Comparison of ENCODE assay signal across 9 mouse cellular contexts in genomic region chr17:35763866-35764265, GRCm38 (mm10). TPM values are rescaled to one million over a fixed set of nuclear protein-coding genes. Genes with fewer than 3 reads are reported as not detected.
DNase-seq lines count a peak whose midpoint lies in the region; ATAC-seq and TF ChIP-seq lines count a peak whose summit lies in the region.
"Had no signal": no experiment of that assay in that cellular context is flagged by ENCODE, and none has a peak within 500 bp of the region (broad histone marks: within the 10 kb centered on the region; RNA-seq: fewer than 3 reads in every experiment).

No protein-coding gene starts in this region.

- H3K4me3 ChIP-seq in midbrain, embryonic 14.5 days (replicated peaks; ENCODE audit: low read depth, low read length): no peak overlapping the region
- no peak overlapping the region for H3K4me3 ChIP-seq in midbrain, embryonic 16.5 days (ENCODE audit: low read depth, low read length)
- no peak overlapping the region for H3K4me3 ChIP-seq in spleen, adult 2 months (ENCODE audit: extremely low read depth, insufficient read depth, insufficient read length)
- H3K4me3 ChIP-seq in midbrain, embryonic 13.5 days (replicated peaks): no peak overlapping the region
- H3K4me3 ChIP-seq: megakaryocyte, embryonic 14.5 days had no signal

- no peak for ATAC-seq in midbrain, embryonic 14.5 days (ENCODE audit: low FRiP score, low TSS enrichment)
- ATAC-seq in midbrain, embryonic 16.5 days: no peak
- peak; percentile 73 for ATAC-seq in inflammation-experienced regulatory T-cells, adult 6 months
- ATAC-seq in midbrain, embryonic 13.5 days: no peak

- no peaks in the 10 kb centered on the region for H3K27me3 ChIP-seq in midbrain, embryonic 14.5 days (ENCODE audit: control insufficient read depth, insufficient read depth, low read length)
- no peaks in the 10 kb centered on the region for H3K27me3 ChIP-seq in midbrain, embryonic 16.5 days (ENCODE audit: control insufficient read depth, insufficient read depth, low read depth, low read length)
- H3K27me3 ChIP-seq in spleen, adult 2 months (ENCODE audit: control insufficient read depth, insufficient read depth, low read length): no peaks in the 10 kb centered on the region
- H3K27me3 ChIP-seq in midbrain, embryonic 13.5 days: no peaks in the 10 kb centered on the region

- H3K4me1 ChIP-seq in midbrain, embryonic 14.5 days (ENCODE audit: control insufficient read depth, insufficient read depth, low read length): no peaks in the 10 kb centered on the region
- H3K4me1 ChIP-seq in midbrain, embryonic 16.5 days (ENCODE audit: control insufficient read depth, insufficient read depth, low read length): no peaks in the 10 kb centered on the region
- H3K4me1 ChIP-seq in spleen, adult 2 months (ENCODE audit: control insufficient read depth, insufficient read depth, insufficient read length): peaks cover 5% of the 10 kb centered on the region; the same call in 1 of the 2 replicates
- no peaks in the 10 kb centered on the region for H3K4me1 ChIP-seq in midbrain, embryonic 13.5 days (replicated peaks)

- TF ChIP-seq CTCF in spleen, adult 2 months (IDR thresholded peaks at IDR 0.05; ENCODE audit: extremely low read depth, insufficient read depth, insufficient read length, insufficient replicate concordance): no peak

- DNase-seq in adrenal gland, postnatal 10 days: peak; percentile 58
- DNase-seq in adrenal gland, adult 18-20 months (ENCODE audit: low spot score in 2 of 2): no peak
- peak; percentile 1 for DNase-seq in midbrain, embryonic 14.5 days
- DNase-seq in spleen, adult 2 months (ENCODE audit: low read depth in 1 of 2, low spot score in 2 of 2): peak; percentile 24 to 30
- DNase-seq in MN1 (ENCODE audit: low spot score): no peak

- no peak overlapping the region for H3K27ac ChIP-seq in midbrain, embryonic 14.5 days (replicated peaks; ENCODE audit: low read depth, low read length)
- H3K27ac ChIP-seq in midbrain, embryonic 16.5 days (ENCODE audit: low read length): no peak overlapping the region
- H3K27ac ChIP-seq in spleen, adult 2 months (ENCODE audit: insufficient read depth, low read length): peak overlapping the region; percentile 70
- H3K27ac ChIP-seq in midbrain, embryonic 13.5 days: no peak overlapping the region

- H3K9ac ChIP-seq in midbrain, embryonic 14.5 days (replicated peaks; ENCODE audit: low read length): no peak overlapping the region
- no peak overlapping the region for H3K9ac ChIP-seq in midbrain, embryonic 16.5 days (ENCODE audit: low read depth, low read length)
- H3K9ac ChIP-seq in midbrain, embryonic 13.5 days (replicated peaks): no peak overlapping the region

- no peaks in the 10 kb centered on the region for H3K9me3 ChIP-seq in midbrain, embryonic 14.5 days (ENCODE audit: control insufficient read depth, low read length)
- H3K9me3 ChIP-seq in midbrain, embryonic 16.5 days (replicated peaks; ENCODE audit: control insufficient read depth, low read length, poor library complexity, severe bottlenecking): no peaks in the 10 kb centered on the region
- H3K9me3 ChIP-seq in midbrain, embryonic 13.5 days: no peaks in the 10 kb centered on the region

- no peak for TF ChIP-seq POLR2A in spleen, adult 2 months (IDR thresholded peaks at IDR 0.05; ENCODE audit: low read depth, low read length)

- no peak overlapping the region for H3K4me2 ChIP-seq in midbrain, embryonic 14.5 days (ENCODE audit: low read length)
- H3K4me2 ChIP-seq in midbrain, embryonic 16.5 days (ENCODE audit: low read length): no peak overlapping the region
- no peak overlapping the region for H3K4me2 ChIP-seq in midbrain, embryonic 13.5 days (replicated peaks)

- WGBS in midbrain, embryonic 14.5 days: 34% methylated on average over 6 of the region's 6 CpGs
- WGBS in midbrain, embryonic 16.5 days: 27% methylated on average over 6 of the region's 6 CpGs
- 20% methylated on average over 6 of the region's 6 CpGs for WGBS in spleen, adult 2 months
- WGBS in midbrain, embryonic 13.5 days: 29% methylated on average over 6 of the region's 6 CpGs

- H3K36me3 ChIP-seq in midbrain, embryonic 14.5 days (ENCODE audit: control insufficient read depth, insufficient read depth, low read length): no peaks in the 10 kb centered on the region
- no peaks in the 10 kb centered on the region for H3K36me3 ChIP-seq in midbrain, embryonic 16.5 days (ENCODE audit: control insufficient read depth, insufficient read depth, low read length)
- H3K36me3 ChIP-seq in spleen, adult 2 months (ENCODE audit: control insufficient read depth, insufficient read depth, low read length): no peaks in the 10 kb centered on the region
- H3K36me3 ChIP-seq in midbrain, embryonic 13.5 days: no peaks in the 10 kb centered on the region

RNA-seq across cellular contexts. Expression of gene Ier3, which starts 57.6 kb away (rescaled TPM):
- total RNA-seq in adrenal gland, postnatal 10 days (2021): 10 to 100 TPM in 1 of 2 experiments, 1 to 10 TPM in 1; 7.6 to 19.0 TPM
- total RNA-seq in adrenal gland, adult 18-20 months (2021): 10 to 100 TPM in 1 of 2 experiments, 1 to 10 TPM in 1; 7.9 to 19.0 TPM
- polyA plus RNA-seq in midbrain, embryonic 14.5 days (2014; fragmentation: Nextera tagmentation; extraction: Ambion mirVana): 3.3 and 4.0 TPM in 2 replicates
- 8.9 and 10.5 TPM in 2 replicates for polyA plus RNA-seq in midbrain, embryonic 16.5 days (2015; fragmentation: Nextera tagmentation; extraction: Ambion mirVana)
- polyA plus RNA-seq in inflammation-experienced regulatory T-cells, adult 6 months (2017; shearing (Covaris generic)): 10 to 100 TPM in 1 of 3 experiments, 1 to 10 TPM in 1, under 1 TPM in 1; 0.54 to 11.8 (median 1.3) TPM
- polyA plus RNA-seq in spleen, adult 2 months (2012; rRNA removed): 3.7 and 5.1 TPM in 2 replicates
- 6.7 and 7.1 TPM in 2 replicates for polyA plus RNA-seq in midbrain, embryonic 13.5 days (2015; fragmentation: Nextera tagmentation; extraction: Ambion mirVana)

RNA-seq across cellular contexts. Expression of gene Flot1, which starts 59.2 kb away (rescaled TPM):
- 10 to 100 TPM; 54.6 to 70.8 TPM for total RNA-seq in adrenal gland, postnatal 10 days (2021)
- 10 to 100 TPM; 62.9 to 71.2 TPM for total RNA-seq in adrenal gland, adult 18-20 months (2021)
- polyA plus RNA-seq in midbrain, embryonic 14.5 days (2014; fragmentation: Nextera tagmentation; extraction: Ambion mirVana): 59.9 and 74.0 TPM in 2 replicates
- polyA plus RNA-seq in midbrain, embryonic 16.5 days (2015; fragmentation: Nextera tagmentation; extraction: Ambion mirVana): 102 and 104 TPM in 2 replicates
- polyA plus RNA-seq in inflammation-experienced regulatory T-cells, adult 6 months (2017; shearing (Covaris generic)): 10 to 100 TPM; 20.5 to 31.1 (median 28.1) TPM
- polyA plus RNA-seq in spleen, adult 2 months (2012; rRNA removed): 29.9 and 35.8 TPM in 2 replicates
- polyA plus RNA-seq in midbrain, embryonic 13.5 days (2015; fragmentation: Nextera tagmentation; extraction: Ambion mirVana): 59.6 and 67.4 TPM in 2 replicates

RNA-seq across cellular contexts. Expression of gene Ddr1, which starts 59.4 kb away (rescaled TPM):
- 10 to 100 TPM; 33.7 to 39.6 TPM for total RNA-seq in adrenal gland, postnatal 10 days (2021)
- total RNA-seq in adrenal gland, adult 18-20 months (2021): 10 to 100 TPM; 33.5 to 44.1 TPM
- 52.9 and 87.2 TPM in 2 replicates for polyA plus RNA-seq in midbrain, embryonic 14.5 days (2014; fragmentation: Nextera tagmentation; extraction: Ambion mirVana)
- polyA plus RNA-seq in midbrain, embryonic 16.5 days (2015; fragmentation: Nextera tagmentation; extraction: Ambion mirVana): 87.8 and 103 TPM in 2 replicates
- 1 to 10 TPM in 1 of 3 experiments, under 1 TPM in 2; 0.65 to 1.1 (median 0.73) TPM for polyA plus RNA-seq in inflammation-experienced regulatory T-cells, adult 6 months (2017; shearing (Covaris generic))
- 27.0 and 38.7 TPM in 2 replicates for polyA plus RNA-seq in spleen, adult 2 months (2012; rRNA removed)
- polyA plus RNA-seq in midbrain, embryonic 13.5 days (2015; fragmentation: Nextera tagmentation; extraction: Ambion mirVana): 163 and 187 TPM in 2 replicates

Comparison
In these comparisons a context has a peak if more than half of its experiments do, and no peak if none do; other contexts are left out.
1. DNase-seq: peak in adrenal gland, postnatal 10 days (single experiment), midbrain, embryonic 14.5 days (single experiment) and spleen, adult 2 months (2 of 2); none in adrenal gland, adult 18-20 months (0 of 2) and MN1 (single experiment).
2. RNA of gene Ddr1, which starts 59.4 kb away (polyA plus RNA-seq): 163 to 187 TPM in midbrain, embryonic 13.5 days, 87.8 to 103 TPM in midbrain, embryonic 16.5 days, 52.9 to 87.2 TPM in midbrain, embryonic 14.5 days and 27.0 to 38.7 TPM in spleen, adult 2 months; 0.65 to 1.1 TPM in inflammation-experienced regulatory T-cells, adult 6 months; every median in the first group is over 10 times any median in the second.